Mouse (Mus musculus) thymus, adult 2 months (tissue): Measurements from ENCODE around the gene Rock2.

ENCODE experiments used
- CTCF ChIP-seq: fragments of 200-500 bp; IDR thresholded peaks from 2 replicates; pipeline ENCODE4 v1.5.1; 2012; ENCODE audit warnings: mild to moderate bottlenecking, control low read depth, low read length, moderate library complexity, borderline replicate concordance; ENCODE audit not compliant: control insufficient read depth, poor library complexity, insufficient read depth; ENCODE audit errors: extremely low read depth
- POLR2A ChIP-seq: fragments of 200-500 bp; IDR thresholded peaks from 2 replicates; pipeline ENCODE4 v1.6.1; 2012; ENCODE audit warnings: mild to moderate bottlenecking, low read length, control low read depth, moderate library complexity; ENCODE audit not compliant: control insufficient read depth, poor library complexity, insufficient read depth; ENCODE audit errors: extremely low read depth

DNA sequence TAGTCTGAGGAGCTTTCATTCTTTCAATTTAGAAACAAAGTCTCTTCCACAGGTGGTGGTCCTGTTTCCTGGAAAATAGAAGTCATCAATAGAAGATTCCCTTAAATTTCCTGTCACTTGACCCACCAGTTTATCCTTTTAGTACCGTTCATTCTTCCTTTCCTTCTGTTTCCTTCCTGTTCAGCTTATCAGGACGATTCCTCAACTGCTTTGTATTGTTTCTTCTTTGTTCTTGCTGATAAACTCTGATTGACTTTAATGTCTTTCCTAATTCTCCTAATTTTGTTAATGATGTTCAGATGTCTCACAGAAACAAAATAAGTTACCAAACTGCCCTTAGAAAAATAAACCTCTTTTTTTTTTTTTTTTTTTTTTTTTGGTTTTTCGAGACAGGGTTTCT is 16.8 kb downstream of the Rock2 start:
- TF ChIP-seq POLR2A (no peak), CTCF (no peak)
